Mouse (Mus musculus) CH12.LX (cell line): ENCODE measurements around the gene Msi2. TPM values are rescaled to one million over a fixed set of nuclear protein-coding genes. Genes with fewer than 3 reads are reported as not detected.
A peak's percentile ranks its signal among the peaks of the same experiment; 100 is the strongest.

Experiments used
- DNase-seq: peaks from one replicate; pipeline ENCODE4 v3.0.0-alpha.2; 2013; ENCODE audit errors: extremely low read depth
- H3K27ac ChIP-seq: 2 replicates; pipeline ENCODE4 v1.5.1; 2012; ENCODE audit warnings: low read depth, mild to moderate bottlenecking, control low read depth, moderate library complexity; ENCODE audit not compliant: insufficient read depth
- H3K27me3 ChIP-seq: replicated peaks from 2 replicates; pipeline ENCODE3; 2012; ENCODE audit warnings: inconsistent platforms
- H3K36me3 ChIP-seq, 2 experiments: replicated peaks in 1 of 2; 2 replicates each; pipeline versions ENCODE3 to v1.6.1; 2012; ENCODE audit warnings: inconsistent platforms in 1 of 2, low read length in 1 of 2, mild to moderate bottlenecking in 1 of 2, mixed read lengths in 1 of 2, moderate library complexity in 1 of 2; ENCODE audit not compliant: control insufficient read depth in 1 of 2, insufficient read depth in 1 of 2
- H3K4me1 ChIP-seq, 2 experiments: 2 replicates each; pipeline ENCODE4 v1.6.1; 2012; ENCODE audit warnings: inconsistent platforms in 1 of 2, moderate library complexity in 1 of 2; ENCODE audit not compliant: insufficient read depth in 2 of 2, control insufficient read depth in 1 of 2
- H3K4me2 ChIP-seq: 2 replicates; pipeline ENCODE4 v1.6.1; 2012; ENCODE audit warnings: low read depth, mild to moderate bottlenecking, control low read depth; ENCODE audit not compliant: poor library complexity, insufficient read depth, severe bottlenecking
- H3K4me3 ChIP-seq, 3 experiments: fragments of 150-350 bp in 1 of 3; sonication (generic) in 1 of 3; replicated peaks in 1 of 3; 2 replicates each; pipeline versions ENCODE3 to v1.5.1; 2011 to 2012; ENCODE audit warnings: low read depth in 2 of 3, low read length in 2 of 3, mild to moderate bottlenecking in 2 of 3, moderate library complexity in 2 of 3, control low read depth in 1 of 3, improper control_type of control experiment in 1 of 3, inconsistent platforms in 1 of 3, mixed read lengths in 1 of 3; ENCODE audit not compliant: poor library complexity in 1 of 3
- H3K79me2 ChIP-seq: replicated peaks from 2 replicates; pipeline ENCODE4 v1.6.1; 2012; ENCODE audit warnings: mild to moderate bottlenecking, moderate library complexity; ENCODE audit not compliant: control insufficient read depth, poor library complexity, insufficient read depth, severe bottlenecking; ENCODE audit errors: extremely low read depth
- H3K9ac ChIP-seq: 2 replicates; pipeline ENCODE4 v1.6.1; 2012; ENCODE audit warnings: low read depth, mild to moderate bottlenecking, control low read depth, moderate library complexity; ENCODE audit not compliant: insufficient read depth
- H3K9me3 ChIP-seq: replicated peaks from 2 replicates; pipeline ENCODE3; 2012; ENCODE audit warnings: low read length, inconsistent platforms, mixed read lengths
- CHD1 ChIP-seq: IDR thresholded peaks from 2 replicates; pipeline ENCODE4 v1.6.1; 2012; ENCODE audit warnings: low read depth, low read length, improper control_type of control experiment, inconsistent platforms
- CHD2 ChIP-seq: IDR thresholded peaks from 2 replicates; pipeline ENCODE4 v1.6.1; 2011; ENCODE audit warnings: low read length, improper control_type of control experiment
- CTCF ChIP-seq, 2 experiments: IDR thresholded peaks in 1 of 2; conservative IDR thresholded peaks in 1 of 2; 2 replicates each; pipeline ENCODE4 v1.5.1; 2011 to 2012; ENCODE audit warnings: low read depth in 2 of 2, low read length in 2 of 2, improper control_type of control experiment in 1 of 2, inconsistent platforms in 1 of 2, mild to moderate bottlenecking in 1 of 2, moderate library complexity in 1 of 2
- ELF1 ChIP-seq: IDR thresholded peaks from 2 replicates; pipeline ENCODE4 v1.6.1; 2014; ENCODE audit warnings: low read depth, mild to moderate bottlenecking, inconsistent platforms, low read length, improper control_type of control experiment
- ETS1 ChIP-seq: conservative IDR thresholded peaks from 2 replicates; pipeline ENCODE4 v1.6.1; 2012; ENCODE audit warnings: low read depth, mild to moderate bottlenecking, inconsistent platforms, low read length, improper control_type of control experiment, moderate library complexity
- HCFC1 ChIP-seq: IDR thresholded peaks from 2 replicates; pipeline ENCODE4 v1.6.1; 2012; ENCODE audit warnings: low read depth, mild to moderate bottlenecking, inconsistent platforms, low read length, improper control_type of control experiment
- IRF4 ChIP-seq: IDR thresholded peaks from 2 replicates; pipeline ENCODE4 v1.6.1; 2014; ENCODE audit warnings: low read depth, mild to moderate bottlenecking, inconsistent platforms, low read length, improper control_type of control experiment
- KAT2A ChIP-seq: IDR thresholded peaks from 2 replicates; pipeline ENCODE4 v1.6.1; 2012; ENCODE audit warnings: low read length, improper control_type of control experiment, inconsistent platforms; ENCODE audit not compliant: insufficient replicate concordance
- MAFK ChIP-seq: IDR thresholded peaks from 2 replicates; pipeline ENCODE4 v1.6.1; 2011; ENCODE audit warnings: low read length, improper control_type of control experiment; ENCODE audit not compliant: insufficient replicate concordance
- MAZ ChIP-seq: IDR thresholded peaks from 2 replicates; pipeline ENCODE4 v1.6.1; 2012; ENCODE audit warnings: low read depth, mild to moderate bottlenecking, inconsistent platforms, low read length, improper control_type of control experiment, moderate library complexity
- MEF2A ChIP-seq: IDR thresholded peaks from 2 replicates; pipeline ENCODE4 v1.6.1; 2014; ENCODE audit warnings: low read depth, mild to moderate bottlenecking, inconsistent platforms, low read length, improper control_type of control experiment, borderline replicate concordance
- MXI1 ChIP-seq: IDR thresholded peaks from 2 replicates; pipeline ENCODE4 v1.6.1; 2011; ENCODE audit warnings: mild to moderate bottlenecking, low read depth, low read length, improper control_type of control experiment
- POLR2A ChIP-seq: IDR thresholded peaks from 2 replicates; pipeline ENCODE4 v1.6.1; 2011; ENCODE audit warnings: low read depth, mild to moderate bottlenecking, improper control_type of control experiment, low read length
- POLR2AphosphoS2 ChIP-seq: IDR thresholded peaks from 2 replicates; pipeline ENCODE4 v1.6.1; 2011; ENCODE audit warnings: low read depth, low read length, improper control_type of control experiment
- RAD21 ChIP-seq: IDR thresholded peaks from 2 replicates; pipeline ENCODE4 v1.6.1; 2011; ENCODE audit warnings: low read depth, mild to moderate bottlenecking, low read length, improper control_type of control experiment, moderate library complexity
- RCOR1 ChIP-seq: conservative IDR thresholded peaks from 2 replicates; pipeline ENCODE4 v1.6.1; 2012; ENCODE audit warnings: low read depth, mild to moderate bottlenecking, inconsistent platforms, low read length, improper control_type of control experiment
- SIN3A ChIP-seq: IDR thresholded peaks from 2 replicates; pipeline ENCODE4 v1.6.1; 2012; ENCODE audit warnings: low read length, improper control_type of control experiment, inconsistent platforms
- SMC3 ChIP-seq: IDR thresholded peaks from 2 replicates; pipeline ENCODE4 v1.6.1; 2011; ENCODE audit warnings: low read depth, low read length, improper control_type of control experiment
- USF1 ChIP-seq: IDR thresholded peaks from 2 replicates; pipeline ENCODE4 v1.6.1; 2014; ENCODE audit warnings: low read depth, mild to moderate bottlenecking, inconsistent platforms, low read length, improper control_type of control experiment
- USF2 ChIP-seq: conservative IDR thresholded peaks from 2 replicates; pipeline ENCODE4 v1.6.1; 2011; ENCODE audit warnings: low read depth, low read length, improper control_type of control experiment
- ZMIZ1 ChIP-seq: IDR thresholded peaks from 2 replicates; pipeline ENCODE4 v1.6.1; 2012; ENCODE audit warnings: low read depth, mild to moderate bottlenecking, inconsistent platforms, low read length, improper control_type of control experiment
- dilution Hi-C: fragments of 300-500 bp; cut with MboI; formaldehyde crosslinking; loops from 2 replicates; pipeline ENCODE4 v1.14.3; 2020; ENCODE audit warnings: low sequenced_read_pairs; ENCODE audit not compliant: extremely low pct_unique_long_range_greater_than_20kb, extremely low pct_ligation_motif_present
- in situ Hi-C: fragments of 300-500 bp; cut with MboI; formaldehyde crosslinking; loops from 3 replicates; pipeline ENCODE4 v1.14.3; 2019; ENCODE audit warnings: low sequenced_read_pairs, low pct_ligation_motif_present, low pct_unique_long_range_greater_than_20kb, mixed read lengths
- polyA plus RNA-seq: library from polyadenylated mRNA; unstranded; fragments of >175 nt; gene quantifications from 2 replicates; pipeline ENCODE4 v1.2.1, GENCODE M21; 2012; ENCODE audit warnings: low read depth; ENCODE audit not compliant: insufficient read length
- total RNA-seq, 2 experiments: library from RNA; depleted of rRNA; stranded (reverse); fragments of 300-350 nt in 1 of 2; fragments of >200 nt in 1 of 2; gene quantifications; 2 replicates each; pipeline ENCODE4 v1.2.3; 2012 to 2014

Gene Msi2
- total and polyA plus RNA-seq, 3 experiments, result 40.3 to 73.1 (median 52.6) TPM

DNA sequence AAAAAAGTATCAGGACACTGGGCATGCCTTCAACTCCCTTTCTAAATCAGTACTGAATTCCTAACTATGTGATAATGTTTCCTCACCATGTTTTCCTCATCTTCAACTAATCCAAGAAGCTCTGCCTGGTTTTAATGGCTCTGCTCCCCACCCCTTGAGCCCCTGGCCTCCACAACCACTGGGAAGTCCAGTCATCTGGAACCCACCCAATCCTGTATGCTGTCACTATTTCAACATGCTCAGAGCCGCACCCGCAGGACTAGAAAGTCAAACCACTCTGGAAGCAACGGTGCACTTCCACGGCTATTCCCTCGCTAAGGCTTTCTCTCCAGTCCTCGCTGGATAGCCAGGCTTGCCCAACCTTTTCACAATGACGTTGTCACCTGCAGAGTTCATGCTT lies 106.2 kb downstream of the Msi2 start:
- DNase-seq, result no peak
- H3K4me1 ChIP-seq, result peaks cover 48 to 89% of the 10 kb centered on the region in 2 experiments
- no peak overlapping the region for H3K4me2 ChIP-seq
- no peak overlapping the region for H3K27ac ChIP-seq
- H3K27me3 ChIP-seq, result no peaks in the 10 kb centered on the region
- no peaks in the 10 kb centered on the region for H3K9me3 ChIP-seq
- in situ Hi-C loops, result no loop called here
- dilution Hi-C loops, result no loop called here
- H3K36me3 ChIP-seq, result peaks cover 7 to 44% of the 10 kb centered on the region in 2 experiments
- H3K79me2 ChIP-seq, result peaks cover 17% of the 10 kb centered on the region
- no peak overlapping the region for H3K4me3 ChIP-seq
- no peak overlapping the region for H3K9ac ChIP-seq
- TF ChIP-seq ZMIZ1 (no peak), POLR2AphosphoS2 (no peak), ETS1 (no peak), CTCF (conservative IDR thresholded peaks at IDR 0.05 in 1 of 2, IDR thresholded peaks at IDR 0.05 in 1 of 2; ENCODE audit: low read depth in 2 of 2, low read length in 2 of 2) (no peak), MXI1 (no peak), USF1 (no peak), MAZ (no peak), CHD1 (no peak), SMC3 (no peak), MEF2A (no peak), IRF4 (no peak), USF2 (no peak), CHD2 (no peak), SIN3A (no peak), RCOR1 (no peak), RAD21 (no peak), MAFK (no peak), KAT2A (no peak), ELF1 (no peak)

DNA sequence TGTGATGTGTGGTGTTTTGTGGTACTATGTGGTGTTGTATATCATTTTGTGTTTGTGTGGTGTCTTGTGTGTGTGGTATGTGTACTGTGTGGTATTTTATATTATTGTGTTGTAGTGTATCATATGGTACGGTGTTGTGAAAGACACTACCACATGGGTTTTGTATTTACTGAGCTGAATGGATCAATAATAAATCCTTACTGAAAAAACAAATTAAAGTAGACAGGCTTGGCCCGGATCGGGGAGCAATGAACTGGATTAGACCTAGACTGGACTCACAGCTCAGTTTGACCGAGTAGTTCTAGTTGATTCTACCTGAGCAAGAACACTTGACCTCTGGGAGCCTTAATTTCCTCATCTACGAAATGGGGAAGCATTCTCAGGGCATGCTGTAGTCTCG lies 107.5 kb downstream of the Msi2 start:
- DNase-seq, result no peak
- H3K9me3 ChIP-seq, result no peaks in the 10 kb centered on the region
- no peak overlapping the region for H3K4me3 ChIP-seq
- H3K79me2 ChIP-seq, result peaks cover 14% of the 10 kb centered on the region
- H3K36me3 ChIP-seq, result peaks cover 7 to 39% of the 10 kb centered on the region in 2 experiments
- dilution Hi-C loops, result no loop called here
- peaks cover 53 to 92% of the 10 kb centered on the region in 2 experiments for H3K4me1 ChIP-seq
- in situ Hi-C loops, result no loop called here
- H3K4me2 ChIP-seq, result no peak overlapping the region
- 0 out of 2 replicates have a peak overlapping the region, but pooled peaks have one; percentile 26 for H3K27ac ChIP-seq
- H3K9ac ChIP-seq, result no peak overlapping the region
- no peaks in the 10 kb centered on the region for H3K27me3 ChIP-seq
- TF ChIP-seq KAT2A, result no peak
- no peak for TF ChIP-seq RCOR1
- no peak for TF ChIP-seq MAFK
- no peak for TF ChIP-seq POLR2A
- TF ChIP-seq CTCF (conservative IDR thresholded peaks at IDR 0.05 in 1 of 2, IDR thresholded peaks at IDR 0.05 in 1 of 2; ENCODE audit: low read depth in 2 of 2, low read length in 2 of 2), result no peak
- no peak for TF ChIP-seq ZMIZ1
- no peak for TF ChIP-seq HCFC1
